Mouse (Mus musculus) CH12.LX (cell line): ENCODE results near the gene Sys1. TPM values are rescaled to one million over a fixed set of nuclear protein-coding genes. Genes with fewer than 3 reads are reported as not detected.

ENCODE experiments used
- DNase-seq: peaks from one replicate; pipeline ENCODE4 v3.0.0-alpha.2; 2013; ENCODE audit errors: extremely low read depth
- H3K27ac ChIP-seq: 2 replicates; pipeline ENCODE4 v1.5.1; 2012; ENCODE audit warnings: low read depth, mild to moderate bottlenecking, control low read depth, moderate library complexity; ENCODE audit not compliant: insufficient read depth
- H3K27me3 ChIP-seq: replicated peaks from 2 replicates; pipeline ENCODE3; 2012; ENCODE audit warnings: inconsistent platforms
- H3K36me3 ChIP-seq, 2 experiments: replicated peaks in 1 of 2; 2 replicates each; pipeline versions ENCODE3 to v1.6.1; 2012; ENCODE audit warnings: inconsistent platforms in 1 of 2, low read length in 1 of 2, mild to moderate bottlenecking in 1 of 2, mixed read lengths in 1 of 2, moderate library complexity in 1 of 2; ENCODE audit not compliant: control insufficient read depth in 1 of 2, insufficient read depth in 1 of 2
- H3K4me1 ChIP-seq, 2 experiments: 2 replicates each; pipeline ENCODE4 v1.6.1; 2012; ENCODE audit warnings: inconsistent platforms in 1 of 2, moderate library complexity in 1 of 2; ENCODE audit not compliant: insufficient read depth in 2 of 2, control insufficient read depth in 1 of 2
- H3K4me2 ChIP-seq: 2 replicates; pipeline ENCODE4 v1.6.1; 2012; ENCODE audit warnings: low read depth, mild to moderate bottlenecking, control low read depth; ENCODE audit not compliant: poor library complexity, insufficient read depth, severe bottlenecking
- H3K4me3 ChIP-seq, 3 experiments: fragments of 150-350 bp in 1 of 3; sonication (generic) in 1 of 3; replicated peaks in 1 of 3; 2 replicates each; pipeline versions ENCODE3 to v1.5.1; 2011 to 2012; ENCODE audit warnings: low read depth in 2 of 3, low read length in 2 of 3, mild to moderate bottlenecking in 2 of 3, moderate library complexity in 2 of 3, control low read depth in 1 of 3, improper control_type of control experiment in 1 of 3, inconsistent platforms in 1 of 3, mixed read lengths in 1 of 3; ENCODE audit not compliant: poor library complexity in 1 of 3
- H3K79me2 ChIP-seq: replicated peaks from 2 replicates; pipeline ENCODE4 v1.6.1; 2012; ENCODE audit warnings: mild to moderate bottlenecking, moderate library complexity; ENCODE audit not compliant: control insufficient read depth, poor library complexity, insufficient read depth, severe bottlenecking; ENCODE audit errors: extremely low read depth
- H3K9ac ChIP-seq: 2 replicates; pipeline ENCODE4 v1.6.1; 2012; ENCODE audit warnings: low read depth, mild to moderate bottlenecking, control low read depth, moderate library complexity; ENCODE audit not compliant: insufficient read depth
- H3K9me3 ChIP-seq: replicated peaks from 2 replicates; pipeline ENCODE3; 2012; ENCODE audit warnings: low read length, inconsistent platforms, mixed read lengths
- BHLHE40 ChIP-seq: IDR thresholded peaks from 2 replicates; pipeline ENCODE4 v1.6.1; 2011; ENCODE audit warnings: mild to moderate bottlenecking, low read depth, low read length, improper control_type of control experiment
- CHD1 ChIP-seq: IDR thresholded peaks from 2 replicates; pipeline ENCODE4 v1.6.1; 2012; ENCODE audit warnings: low read depth, low read length, improper control_type of control experiment, inconsistent platforms
- CHD2 ChIP-seq: IDR thresholded peaks from 2 replicates; pipeline ENCODE4 v1.6.1; 2011; ENCODE audit warnings: low read length, improper control_type of control experiment
- E2F4 ChIP-seq: IDR thresholded peaks from 2 replicates; pipeline ENCODE4 v1.6.1; 2011; ENCODE audit warnings: low read depth, low read length, improper control_type of control experiment; ENCODE audit not compliant: insufficient replicate concordance
- ELF1 ChIP-seq: IDR thresholded peaks from 2 replicates; pipeline ENCODE4 v1.6.1; 2014; ENCODE audit warnings: low read depth, mild to moderate bottlenecking, inconsistent platforms, low read length, improper control_type of control experiment
- GABPA ChIP-seq: IDR thresholded peaks from 2 replicates; pipeline ENCODE4 v1.6.1; 2012; ENCODE audit warnings: low read depth, low read length, improper control_type of control experiment, inconsistent platforms; ENCODE audit not compliant: insufficient replicate concordance
- IRF4 ChIP-seq: IDR thresholded peaks from 2 replicates; pipeline ENCODE4 v1.6.1; 2014; ENCODE audit warnings: low read depth, mild to moderate bottlenecking, inconsistent platforms, low read length, improper control_type of control experiment
- JUN ChIP-seq: IDR thresholded peaks from 2 replicates; pipeline ENCODE4 v1.6.1; 2011; ENCODE audit warnings: low read depth, mild to moderate bottlenecking, low read length, improper control_type of control experiment, moderate library complexity; ENCODE audit not compliant: insufficient read depth
- KAT2A ChIP-seq: IDR thresholded peaks from 2 replicates; pipeline ENCODE4 v1.6.1; 2012; ENCODE audit warnings: low read length, improper control_type of control experiment, inconsistent platforms; ENCODE audit not compliant: insufficient replicate concordance
- MAFK ChIP-seq: IDR thresholded peaks from 2 replicates; pipeline ENCODE4 v1.6.1; 2011; ENCODE audit warnings: low read length, improper control_type of control experiment; ENCODE audit not compliant: insufficient replicate concordance
- MAX ChIP-seq: IDR thresholded peaks from 2 replicates; pipeline ENCODE4 v1.6.1; 2011; ENCODE audit warnings: low read length, improper control_type of control experiment
- MAZ ChIP-seq: IDR thresholded peaks from 2 replicates; pipeline ENCODE4 v1.6.1; 2012; ENCODE audit warnings: low read depth, mild to moderate bottlenecking, inconsistent platforms, low read length, improper control_type of control experiment, moderate library complexity
- MEF2A ChIP-seq: IDR thresholded peaks from 2 replicates; pipeline ENCODE4 v1.6.1; 2014; ENCODE audit warnings: low read depth, mild to moderate bottlenecking, inconsistent platforms, low read length, improper control_type of control experiment, borderline replicate concordance
- MXI1 ChIP-seq: IDR thresholded peaks from 2 replicates; pipeline ENCODE4 v1.6.1; 2011; ENCODE audit warnings: mild to moderate bottlenecking, low read depth, low read length, improper control_type of control experiment
- MYC ChIP-seq: IDR thresholded peaks from 2 replicates; pipeline ENCODE4 v1.6.1; 2011; ENCODE audit warnings: low read depth, mild to moderate bottlenecking, improper control_type of control experiment, low read length
- NELFE ChIP-seq: IDR thresholded peaks from 2 replicates; pipeline ENCODE4 v1.6.1; 2011; ENCODE audit warnings: low read depth, low read length, improper control_type of control experiment
- NRF1 ChIP-seq: IDR thresholded peaks from 2 replicates; pipeline ENCODE4 v1.6.1; 2014; ENCODE audit warnings: low read depth, mild to moderate bottlenecking, inconsistent platforms, low read length, improper control_type of control experiment, moderate library complexity
- PAX5 ChIP-seq: IDR thresholded peaks from 2 replicates; pipeline ENCODE4 v1.6.1; 2012; ENCODE audit warnings: low read length, inconsistent platforms, mixed read lengths
- POLR2A ChIP-seq: IDR thresholded peaks from 2 replicates; pipeline ENCODE4 v1.6.1; 2011; ENCODE audit warnings: low read depth, mild to moderate bottlenecking, improper control_type of control experiment, low read length
- RCOR1 ChIP-seq: conservative IDR thresholded peaks from 2 replicates; pipeline ENCODE4 v1.6.1; 2012; ENCODE audit warnings: low read depth, mild to moderate bottlenecking, inconsistent platforms, low read length, improper control_type of control experiment
- SMC3 ChIP-seq: IDR thresholded peaks from 2 replicates; pipeline ENCODE4 v1.6.1; 2011; ENCODE audit warnings: low read depth, low read length, improper control_type of control experiment
- TBP ChIP-seq: conservative IDR thresholded peaks from 2 replicates; pipeline ENCODE4 v1.6.1; 2011; ENCODE audit warnings: low read depth, low read length, improper control_type of control experiment
- TCF12 ChIP-seq: IDR thresholded peaks from 2 replicates; pipeline ENCODE4 v1.6.1; 2014; ENCODE audit warnings: low read depth, mild to moderate bottlenecking, inconsistent platforms, low read length, improper control_type of control experiment
- USF1 ChIP-seq: IDR thresholded peaks from 2 replicates; pipeline ENCODE4 v1.6.1; 2014; ENCODE audit warnings: low read depth, mild to moderate bottlenecking, inconsistent platforms, low read length, improper control_type of control experiment
- ZNF384 ChIP-seq: IDR thresholded peaks from 2 replicates; pipeline ENCODE4 v1.6.1; 2012; ENCODE audit warnings: low read depth, low read length, improper control_type of control experiment, inconsistent platforms
- dilution Hi-C: fragments of 300-500 bp; cut with MboI; formaldehyde crosslinking; loops from 2 replicates; pipeline ENCODE4 v1.14.3; 2020; ENCODE audit warnings: low sequenced_read_pairs; ENCODE audit not compliant: extremely low pct_unique_long_range_greater_than_20kb, extremely low pct_ligation_motif_present
- in situ Hi-C: fragments of 300-500 bp; cut with MboI; formaldehyde crosslinking; loops from 3 replicates; pipeline ENCODE4 v1.14.3; 2019; ENCODE audit warnings: low sequenced_read_pairs, low pct_ligation_motif_present, low pct_unique_long_range_greater_than_20kb, mixed read lengths
- polyA plus RNA-seq: library from polyadenylated mRNA; unstranded; fragments of >175 nt; gene quantifications from 2 replicates; pipeline ENCODE4 v1.2.1, GENCODE M21; 2012; ENCODE audit warnings: low read depth; ENCODE audit not compliant: insufficient read length
- total RNA-seq, 2 experiments: library from RNA; depleted of rRNA; stranded (reverse); fragments of 300-350 nt in 1 of 2; fragments of >200 nt in 1 of 2; gene quantifications; 2 replicates each; pipeline ENCODE4 v1.2.3; 2012 to 2014

Gene Sys1
- total and polyA plus RNA-seq, 3 experiments: 46.6 to 59.7 (median 57.4) TPM

GRCm38 (mm10) chr2:164448140-164448539, 8.6 kb upstream of the Sys1 start:
- H3K4me1 ChIP-seq: peaks cover 9 to 15% of the 10 kb centered on the region in 2 experiments; a peak in 3 of 4 replicates
- no peak overlapping the region for H3K4me3 ChIP-seq
- peaks cover 12% of the 10 kb centered on the region for H3K9me3 ChIP-seq
- no peak overlapping the region for H3K9ac ChIP-seq
- dilution Hi-C loops: no loop called here
- DNase-seq: no peak
- no peaks in the 10 kb centered on the region for H3K36me3 ChIP-seq
- peaks cover 59% of the 10 kb centered on the region for H3K27me3 ChIP-seq
- H3K4me2 ChIP-seq: no peak overlapping the region
- TF ChIP-seq KAT2A (no peak), NELFE (no peak), JUN (no peak), CHD1 (no peak), MAZ (no peak), MYC (no peak), TBP (no peak), ZNF384 (no peak), MXI1 (no peak), SMC3 (no peak), MEF2A (no peak), NRF1 (no peak), USF1 (no peak), POLR2A (no peak), CHD2 (no peak), MAFK (no peak), ELF1 (no peak)
- TF ChIP-seq, all 38 proteins: peak for 0
- in situ Hi-C loops: no loop called here
- H3K79me2 ChIP-seq: no peaks in the 10 kb centered on the region
- H3K27ac ChIP-seq: no peak overlapping the region

GRCm38 (mm10) chr2:164448921-164449320, 7.8 kb upstream of the Sys1 start:
- dilution Hi-C loops: no loop called here

More at GRCm38 (mm10) chr2:164448921-164449320, 7.8 kb upstream of the Sys1 start:
- Histone ChIP-seq H3K27me3 (peaks cover 58% of the 10 kb centered on the region), H3K4me2 (no peak overlapping the region), H3K9me3 (peaks cover 12% of the 10 kb centered on the region), H3K4me1 (peaks cover 3 to 7% of the 10 kb centered on the region in 2 experiments; a peak in 3 of 4 replicates), H3K79me2 (no peaks in the 10 kb centered on the region), H3K9ac (no peak overlapping the region), H3K27ac (no peak overlapping the region), H3K36me3 (no peaks in the 10 kb centered on the region), H3K4me3 (no peak overlapping the region)
- TF ChIP-seq IRF4 (no peak), TBP (no peak), MAX (no peak), SMC3 (no peak), PAX5 (no peak), GABPA (no peak), E2F4 (no peak), BHLHE40 (no peak), MAFK (no peak), KAT2A (no peak), RCOR1 (no peak), TCF12 (no peak)
- in situ Hi-C loops: no loop called here
- DNase-seq: no peak
